Mouse (Mus musculus): Measurements from ENCODE around the gene Hist3h2a. TPM values are rescaled to one million over a fixed set of nuclear protein-coding genes. Genes with fewer than 3 reads are reported as not detected.
A peak's percentile ranks its signal among the peaks of the same experiment; 100 is the strongest.

Hist3h2a gene
- 28.1 and 33.0 TPM in 2 replicates for polyA plus RNA-seq (2015; fragmentation: Nextera tagmentation; extraction: Ambion mirVana)

DNA sequence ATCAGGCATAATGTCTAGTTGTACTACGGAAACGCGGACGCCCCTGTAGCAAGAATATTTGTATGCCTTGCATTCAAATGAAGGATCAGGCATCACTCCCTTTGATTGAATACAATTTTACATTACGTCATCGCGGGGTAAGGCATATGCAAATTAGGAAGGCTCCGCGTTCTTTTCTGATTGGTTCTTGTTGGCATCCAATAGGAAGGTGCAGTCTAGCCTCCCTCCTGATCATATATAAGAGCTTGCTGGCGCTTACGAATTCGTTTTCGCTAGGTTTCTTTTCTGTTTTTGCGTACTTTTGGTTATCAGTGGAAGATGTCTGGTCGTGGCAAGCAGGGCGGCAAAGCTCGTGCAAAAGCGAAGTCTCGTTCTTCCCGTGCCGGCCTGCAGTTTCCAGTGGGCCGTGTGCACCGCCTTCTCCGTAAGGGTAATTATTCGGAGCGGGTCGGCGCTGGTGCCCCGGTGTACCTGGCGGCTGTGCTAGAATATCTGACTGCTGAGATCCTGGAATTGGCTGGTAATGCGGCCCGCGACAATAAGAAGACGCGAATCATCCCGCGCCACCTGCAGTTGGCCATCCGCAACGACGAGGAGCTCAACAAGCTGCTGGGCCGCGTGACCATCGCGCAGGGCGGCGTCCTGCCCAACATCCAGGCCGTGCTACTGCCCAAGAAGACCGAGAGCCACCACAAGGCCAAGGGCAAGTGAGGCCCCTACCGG lies at the start of gene Hist3h2a, which contains the start of gene Trim17:
Gene Hist3h2a (plus strand): TSS at position 266 of the 723 bp plus-strand sequence.
Gene Trim17 (plus strand): TSS at position 266 of the 723 bp plus-strand sequence.
- peak; percentile 95 for ATAC-seq (ENCODE audit: insufficient read depth, low FRiP score)
- H3K9me3 ChIP-seq (replicated peaks; ENCODE audit: control insufficient read depth, low read length): no peaks in the 10 kb centered on the region
- no peaks in the 10 kb centered on the region for H3K27me3 ChIP-seq (ENCODE audit: control insufficient read depth, insufficient read depth, low read length)
- H3K9ac ChIP-seq (ENCODE audit: low read length): peak within 1 kb of the TSS; percentile 82
- peak within 1 kb of the TSS; percentile 99 for H3K27ac ChIP-seq (ENCODE audit: low read length)
- H3K36me3 ChIP-seq (ENCODE audit: control insufficient read depth, insufficient read depth, low read length): peaks cover 7% of the 10 kb centered on the region
- peaks cover 29% of the 10 kb centered on the region for H3K4me1 ChIP-seq (ENCODE audit: control insufficient read depth, insufficient read depth, low read length)
- WGBS: under 1% methylated on average over 49 of the region's 49 CpGs
- peak within 1 kb of the TSS; percentile 61 for H3K4me3 ChIP-seq (replicated peaks; ENCODE audit: low read length)
- H3K4me2 ChIP-seq (ENCODE audit: low read depth, low read length): peak within 1 kb of the TSS; percentile 97

DNA sequence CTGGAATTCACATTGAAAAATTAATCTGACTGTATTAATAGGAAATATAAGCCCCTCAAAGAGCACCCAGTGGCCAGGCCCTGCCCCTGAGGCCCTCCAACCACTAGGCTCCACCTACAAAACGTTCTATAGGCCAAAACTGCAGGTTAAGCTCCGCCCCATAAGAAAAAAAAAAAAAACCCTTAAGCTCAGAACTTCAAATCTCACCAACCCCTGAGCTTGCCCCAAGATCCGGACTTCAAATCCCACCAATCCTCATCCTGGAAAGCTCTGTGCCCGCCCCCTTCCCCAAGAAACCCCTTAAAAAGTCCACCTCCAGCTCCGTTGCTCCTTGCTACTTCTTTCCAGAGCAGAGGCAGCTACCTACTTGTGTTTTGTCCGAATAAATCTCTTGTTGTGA lies 49.6 kb upstream of the Hist3h2a start:
- no peaks in the 10 kb centered on the region for H3K27me3 ChIP-seq (ENCODE audit: control insufficient read depth, insufficient read depth, low read length)
- no peaks in the 10 kb centered on the region for H3K9me3 ChIP-seq (replicated peaks; ENCODE audit: control insufficient read depth, low read length)
- H3K27ac ChIP-seq (ENCODE audit: low read length): no peak overlapping the region
- WGBS: 45% methylated on average over 6 of the region's 6 CpGs
- no peak overlapping the region for H3K9ac ChIP-seq (ENCODE audit: low read length)
- no peak for ATAC-seq (ENCODE audit: insufficient read depth, low FRiP score)
- no peaks in the 10 kb centered on the region for H3K36me3 ChIP-seq (ENCODE audit: control insufficient read depth, insufficient read depth, low read length)
- no peak overlapping the region for H3K4me2 ChIP-seq (ENCODE audit: low read depth, low read length)
- H3K4me3 ChIP-seq (replicated peaks; ENCODE audit: low read length): no peak overlapping the region
- peaks cover 7% of the 10 kb centered on the region for H3K4me1 ChIP-seq (ENCODE audit: control insufficient read depth, insufficient read depth, low read length)

DNA sequence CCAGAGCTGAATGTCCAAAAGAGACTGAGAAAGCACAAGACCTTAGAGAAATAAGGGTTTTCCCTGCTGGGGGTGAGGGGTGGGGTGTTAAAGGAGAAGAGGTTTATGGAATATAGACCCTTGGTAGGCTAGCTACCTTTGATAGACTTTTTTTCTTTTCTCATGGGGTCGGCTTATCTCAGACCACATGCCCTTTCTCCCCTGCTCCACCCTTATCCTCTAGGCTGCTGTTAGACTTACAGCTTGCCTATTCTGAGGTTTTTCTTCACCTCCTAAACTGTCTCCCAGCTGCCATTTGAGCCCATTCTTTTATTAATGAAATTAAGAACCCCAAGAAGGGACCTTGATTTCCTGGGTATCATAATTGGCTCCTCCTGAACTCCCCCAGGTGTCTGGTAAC lies 40.7 kb upstream of the Hist3h2a start:
- Histone ChIP-seq H3K27ac (ENCODE audit: low read length) (no peak overlapping the region), H3K4me3 (replicated peaks; ENCODE audit: low read length) (no peak overlapping the region), H3K27me3 (ENCODE audit: control insufficient read depth, insufficient read depth, low read length) (no peaks in the 10 kb centered on the region), H3K9ac (ENCODE audit: low read length) (no peak overlapping the region), H3K36me3 (ENCODE audit: control insufficient read depth, insufficient read depth, low read length) (no peaks in the 10 kb centered on the region), H3K4me1 (ENCODE audit: control insufficient read depth, insufficient read depth, low read length) (no peaks in the 10 kb centered on the region; the same call in 1 of the 2 replicates), H3K9me3 (replicated peaks; ENCODE audit: control insufficient read depth, low read length) (no peaks in the 10 kb centered on the region), H3K4me2 (ENCODE audit: low read depth, low read length) (no peak overlapping the region; the same call in 1 of the 2 replicates)
- 64% methylated on average over 1 of the region's 1 CpGs for WGBS
- no peak for ATAC-seq (ENCODE audit: insufficient read depth, low FRiP score)

DNA sequence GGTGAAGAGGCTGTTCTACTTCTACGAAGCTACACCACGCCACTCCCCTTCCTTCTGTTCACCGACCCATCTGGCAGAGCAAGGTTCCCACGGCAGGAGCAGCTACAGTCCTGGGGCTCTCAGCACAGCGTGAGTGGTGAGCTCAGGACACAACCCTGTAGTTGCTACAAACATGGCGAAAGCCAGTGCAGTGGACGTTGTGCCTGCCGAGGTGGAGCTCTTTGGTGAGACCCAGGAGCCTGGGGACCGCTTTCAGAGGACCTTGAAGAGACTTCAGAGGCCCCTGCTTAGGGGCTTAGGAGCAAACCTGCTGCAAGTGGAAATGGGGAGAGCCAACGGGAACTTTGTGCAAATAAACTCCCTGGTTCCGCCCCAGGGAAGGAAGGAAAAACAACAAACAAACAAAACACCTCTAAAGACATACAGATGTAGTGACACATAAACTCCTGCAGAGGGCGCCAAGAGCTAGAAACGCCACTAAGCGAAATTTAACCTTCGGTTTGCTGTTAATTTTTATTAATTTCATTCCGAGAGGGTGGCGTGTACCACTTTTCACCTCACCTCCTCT lies 39.9 kb upstream of the Hist3h2a start:
- Histone ChIP-seq H3K27ac (ENCODE audit: low read length) (no peak overlapping the region), H3K4me3 (replicated peaks; ENCODE audit: low read length) (peak overlapping the region; percentile 41), H3K36me3 (ENCODE audit: control insufficient read depth, insufficient read depth, low read length) (no peaks in the 10 kb centered on the region), H3K9ac (ENCODE audit: low read length) (peak overlapping the region; percentile 49), H3K9me3 (replicated peaks; ENCODE audit: control insufficient read depth, low read length) (no peaks in the 10 kb centered on the region), H3K27me3 (ENCODE audit: control insufficient read depth, insufficient read depth, low read length) (no peaks in the 10 kb centered on the region), H3K4me1 (ENCODE audit: control insufficient read depth, insufficient read depth, low read length) (no peaks in the 10 kb centered on the region; the same call in 1 of the 2 replicates), H3K4me2 (ENCODE audit: low read depth, low read length) (peak overlapping the region; percentile 67)
- 0 out of 2 replicates have a peak, but pooled peaks have one; percentile 30 for ATAC-seq (ENCODE audit: insufficient read depth, low FRiP score)
- WGBS: 11% methylated on average over 17 of the region's 17 CpGs

DNA sequence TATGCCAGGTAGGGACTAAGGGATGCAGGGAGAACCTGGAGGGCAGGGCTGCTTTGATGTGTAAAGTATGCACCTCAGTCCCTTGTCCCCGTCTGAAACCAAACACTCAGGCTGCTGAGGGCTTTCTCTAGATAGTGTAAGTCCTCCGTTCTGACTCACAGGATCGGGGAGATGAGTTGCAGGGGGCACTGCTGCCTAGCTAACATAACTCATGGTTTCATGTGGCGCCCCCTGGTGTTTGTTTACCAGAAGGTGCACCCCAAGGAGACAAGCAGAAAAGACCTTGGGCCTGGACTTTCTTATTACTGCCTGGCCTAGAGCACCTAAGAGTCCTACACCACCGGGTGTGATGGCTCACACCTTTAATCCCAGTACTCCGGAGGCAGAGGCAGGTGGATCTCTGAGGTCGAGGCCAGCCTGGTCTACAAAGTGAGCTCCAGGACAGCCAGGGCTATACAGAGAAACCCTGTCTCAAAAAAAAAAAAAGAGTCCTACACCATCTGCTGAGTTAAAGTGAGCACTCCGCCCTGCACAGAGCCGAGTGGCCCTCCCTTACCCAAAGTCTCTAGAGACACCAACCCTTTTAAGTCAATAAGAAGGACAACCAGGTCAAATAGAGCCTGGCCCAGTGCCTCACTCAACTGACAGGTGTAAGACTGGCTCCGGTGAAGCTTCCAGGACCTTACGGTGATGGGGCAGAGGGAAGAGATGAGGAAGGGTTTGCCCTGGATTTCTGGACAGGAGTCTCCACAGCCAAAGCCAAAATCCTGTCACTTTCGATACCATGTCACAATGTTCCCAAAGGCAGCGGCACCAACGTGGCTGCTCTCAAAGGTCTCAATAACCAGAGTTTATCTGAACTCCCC lies 37.4 kb upstream of the Hist3h2a start:
- H3K4me2 ChIP-seq (ENCODE audit: low read depth, low read length): no peak overlapping the region
- H3K9me3 ChIP-seq (replicated peaks; ENCODE audit: control insufficient read depth, low read length): no peaks in the 10 kb centered on the region
- H3K4me1 ChIP-seq (ENCODE audit: control insufficient read depth, insufficient read depth, low read length): no peaks in the 10 kb centered on the region; the same call in 1 of the 2 replicates
- no peaks in the 10 kb centered on the region for H3K36me3 ChIP-seq (ENCODE audit: control insufficient read depth, insufficient read depth, low read length)
- WGBS: 49% methylated on average over 14 of the region's 14 CpGs
- ATAC-seq (ENCODE audit: insufficient read depth, low FRiP score): no peak
- no peak overlapping the region for H3K27ac ChIP-seq (ENCODE audit: low read length)
- no peak overlapping the region for H3K4me3 ChIP-seq (replicated peaks; ENCODE audit: low read length)
- H3K9ac ChIP-seq (ENCODE audit: low read length): no peak overlapping the region
- H3K27me3 ChIP-seq (ENCODE audit: control insufficient read depth, insufficient read depth, low read length): no peaks in the 10 kb centered on the region

DNA sequence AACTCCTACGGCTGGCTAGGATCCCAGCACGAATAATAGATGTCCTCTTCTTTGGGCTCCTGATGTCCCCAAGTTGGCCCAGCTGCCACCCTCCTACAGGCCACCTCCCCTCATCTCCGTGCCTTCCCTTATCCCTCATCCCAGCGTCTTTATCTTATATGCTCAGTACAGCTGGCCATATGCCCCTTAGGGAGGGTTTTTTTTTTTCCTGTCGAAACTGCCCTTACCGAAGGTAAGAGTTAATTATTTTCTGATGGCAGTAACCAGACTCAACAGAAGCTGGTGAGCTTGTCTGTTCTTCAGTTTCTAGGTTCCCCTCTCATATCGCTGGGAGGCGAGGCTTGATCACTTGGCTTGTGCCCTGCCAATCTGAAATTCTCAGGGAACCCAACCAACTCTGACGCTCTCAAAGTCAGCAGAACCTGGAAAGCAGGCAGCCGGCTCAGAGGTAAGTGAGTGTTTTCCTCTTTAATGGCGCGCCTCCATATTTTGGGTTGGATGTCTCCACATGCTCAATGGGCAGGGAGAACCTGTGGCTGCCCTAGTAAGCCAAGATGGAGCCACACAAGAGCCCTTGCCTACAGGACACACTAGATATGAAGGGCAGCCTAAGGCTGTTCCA lies 36.6 kb upstream of the Hist3h2a start, which contains the start of gene Btnl10:
Gene Btnl10 (plus strand): TSS at position 164 of the 622 bp plus-strand sequence.
- no peak for ATAC-seq (ENCODE audit: insufficient read depth, low FRiP score)
- Histone ChIP-seq H3K27ac (ENCODE audit: low read length) (no peak within 1 kb of the TSS), H3K9ac (ENCODE audit: low read length) (no peak within 1 kb of the TSS), H3K4me2 (ENCODE audit: low read depth, low read length) (no peak within 1 kb of the TSS), H3K9me3 (replicated peaks; ENCODE audit: control insufficient read depth, low read length) (no peaks in the 10 kb centered on the region), H3K4me3 (replicated peaks; ENCODE audit: low read length) (no peak within 1 kb of the TSS), H3K4me1 (ENCODE audit: control insufficient read depth, insufficient read depth, low read length) (no peaks in the 10 kb centered on the region; the same call in 1 of the 2 replicates), H3K27me3 (ENCODE audit: control insufficient read depth, insufficient read depth, low read length) (no peaks in the 10 kb centered on the region), H3K36me3 (ENCODE audit: control insufficient read depth, insufficient read depth, low read length) (no peaks in the 10 kb centered on the region)
- 80% methylated on average over 12 of the region's 12 CpGs for WGBS

DNA sequence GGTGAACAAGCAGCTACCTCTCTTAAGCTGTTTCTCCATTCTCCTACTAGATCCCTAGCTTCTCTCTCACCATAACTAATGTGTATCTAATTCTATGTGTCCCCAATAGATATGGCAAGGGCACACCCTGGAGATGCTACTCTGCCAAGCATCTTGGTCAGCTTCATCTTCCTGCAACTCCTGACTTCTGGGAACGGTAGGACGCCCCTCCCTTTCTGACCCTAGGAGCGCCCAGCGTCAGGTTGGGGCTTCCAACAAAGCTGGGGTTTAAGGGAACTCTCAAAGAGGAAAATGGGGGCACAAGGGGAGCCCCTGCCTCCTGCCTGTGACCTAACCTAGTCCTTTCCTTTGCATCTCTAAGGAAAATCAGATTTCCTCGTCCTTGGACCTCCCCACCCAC lies 35.7 kb upstream of the Hist3h2a start:
- no peak for ATAC-seq (ENCODE audit: insufficient read depth, low FRiP score)
- Histone ChIP-seq H3K4me1 (ENCODE audit: control insufficient read depth, insufficient read depth, low read length) (no peaks in the 10 kb centered on the region; the same call in 1 of the 2 replicates), H3K4me3 (replicated peaks; ENCODE audit: low read length) (no peak overlapping the region), H3K4me2 (ENCODE audit: low read depth, low read length) (no peak overlapping the region), H3K9me3 (replicated peaks; ENCODE audit: control insufficient read depth, low read length) (no peaks in the 10 kb centered on the region), H3K27ac (ENCODE audit: low read length) (no peak overlapping the region), H3K27me3 (ENCODE audit: control insufficient read depth, insufficient read depth, low read length) (no peaks in the 10 kb centered on the region), H3K9ac (ENCODE audit: low read length) (no peak overlapping the region), H3K36me3 (ENCODE audit: control insufficient read depth, insufficient read depth, low read length) (no peaks in the 10 kb centered on the region)
- 75% methylated on average over 5 of the region's 5 CpGs for WGBS

DNA sequence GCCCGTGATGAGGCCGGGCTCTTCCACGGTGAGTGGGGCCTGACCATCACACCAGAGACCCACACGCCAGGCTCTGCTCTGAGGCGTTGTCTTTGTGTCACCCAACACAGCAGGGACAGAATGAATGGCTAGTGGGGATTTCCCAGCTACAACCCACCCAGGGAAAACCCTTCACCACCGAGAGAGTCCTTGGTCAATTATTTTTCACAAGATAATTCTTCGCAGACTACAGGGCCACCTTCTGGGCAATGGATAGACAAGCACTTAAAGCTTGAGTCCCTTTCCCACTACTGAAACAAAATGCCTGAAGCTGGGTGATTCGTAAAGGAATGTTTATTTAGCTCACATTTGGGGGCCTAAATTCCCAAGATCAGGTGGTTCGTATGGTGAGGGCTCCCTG lies 32.1 kb upstream of the Hist3h2a start:
- WGBS: 76% methylated on average over 9 of the region's 9 CpGs
- no peaks in the 10 kb centered on the region for H3K27me3 ChIP-seq (ENCODE audit: control insufficient read depth, insufficient read depth, low read length)
- H3K4me2 ChIP-seq (ENCODE audit: low read depth, low read length): no peak overlapping the region
- H3K4me3 ChIP-seq (replicated peaks; ENCODE audit: low read length): no peak overlapping the region
- H3K9me3 ChIP-seq (replicated peaks; ENCODE audit: control insufficient read depth, low read length): no peaks in the 10 kb centered on the region
- no peaks in the 10 kb centered on the region for H3K4me1 ChIP-seq (ENCODE audit: control insufficient read depth, insufficient read depth, low read length)
- H3K27ac ChIP-seq (ENCODE audit: low read length): no peak overlapping the region
- no peaks in the 10 kb centered on the region for H3K36me3 ChIP-seq (ENCODE audit: control insufficient read depth, insufficient read depth, low read length)
- no peak for ATAC-seq (ENCODE audit: insufficient read depth, low FRiP score)
- no peak overlapping the region for H3K9ac ChIP-seq (ENCODE audit: low read length)

Measured in stomach, embryonic 16.5 days (tissue).